Mouse (Mus musculus): ENCODE measurements at regions not wholly inside any gene's neighbourhood (a gene's known extent, or its start where the extent isn't known, plus 50 kb on each side); places are given as distances from the start of the nearest gene placed in this dataset.
"Not testable (repeated sequence)": the region's sequence is repeated elsewhere in the genome, so short reads cannot be mapped to it uniquely, and the experiment has no call there.

- WGBS: 91% methylated on average over 16 of the region's 16 CpGs
- not testable (repeated sequence) for H3K4me1 ChIP-seq (ENCODE audit: control insufficient read depth, insufficient read depth, low read length); H3K27me3 ChIP-seq (ENCODE audit: control insufficient read depth, insufficient read depth, low read length); DNase-seq; H3K4me3 ChIP-seq (replicated peaks; ENCODE audit: low read depth, low read length); ATAC-seq (ENCODE audit: low FRiP score, low TSS enrichment); H3K4me2 ChIP-seq (ENCODE audit: low read length); H3K9ac ChIP-seq (replicated peaks; ENCODE audit: low read length); H3K36me3 ChIP-seq (ENCODE audit: control insufficient read depth, insufficient read depth, low read length); H3K27ac ChIP-seq (replicated peaks; ENCODE audit: low read depth, low read length)
- H3K9me3 ChIP-seq (ENCODE audit: control insufficient read depth, low read length): peaks cover 17% of the 10 kb centered on the region
Measured at GRCm38 (mm10) chr12:3018446-3018845, 291.3 kb downstream of the Rab10 start.

- H3K4me3 ChIP-seq (replicated peaks; ENCODE audit: low read depth, low read length); H3K4me1 ChIP-seq (ENCODE audit: control insufficient read depth, insufficient read depth, low read length); ATAC-seq (ENCODE audit: low FRiP score, low TSS enrichment); H3K27me3 ChIP-seq (ENCODE audit: control insufficient read depth, insufficient read depth, low read length); H3K36me3 ChIP-seq (ENCODE audit: control insufficient read depth, insufficient read depth, low read length); H3K9ac ChIP-seq (replicated peaks; ENCODE audit: low read length); H3K4me2 ChIP-seq (ENCODE audit: low read length); H3K27ac ChIP-seq (replicated peaks; ENCODE audit: low read depth, low read length); DNase-seq: not testable (repeated sequence)
- peaks cover 20% of the 10 kb centered on the region for H3K9me3 ChIP-seq (ENCODE audit: control insufficient read depth, low read length)
- 90% methylated on average over 8 of the region's 8 CpGs for WGBS
Measured at GRCm38 (mm10) chr12:3016777-3017176, 293.0 kb downstream of the Rab10 start.
